Mouse (Mus musculus) T-helper 1 cell (primary cell): ENCODE results near the gene Zdhhc16.
"Not testable (repeated sequence)": the region's sequence is repeated elsewhere in the genome, so short reads cannot be mapped to it uniquely, and the experiment has no call there.

Source experiments
- in situ Hi-C: fragments of 300-600 bp; cut with MboI, MseI; formaldehyde crosslinking; loops from one replicate; pipeline ENCODE4 v1.15.1; 2025; ENCODE audit warnings: high pct_unique_total_duplicates

The Zdhhc16 gene

DNA sequence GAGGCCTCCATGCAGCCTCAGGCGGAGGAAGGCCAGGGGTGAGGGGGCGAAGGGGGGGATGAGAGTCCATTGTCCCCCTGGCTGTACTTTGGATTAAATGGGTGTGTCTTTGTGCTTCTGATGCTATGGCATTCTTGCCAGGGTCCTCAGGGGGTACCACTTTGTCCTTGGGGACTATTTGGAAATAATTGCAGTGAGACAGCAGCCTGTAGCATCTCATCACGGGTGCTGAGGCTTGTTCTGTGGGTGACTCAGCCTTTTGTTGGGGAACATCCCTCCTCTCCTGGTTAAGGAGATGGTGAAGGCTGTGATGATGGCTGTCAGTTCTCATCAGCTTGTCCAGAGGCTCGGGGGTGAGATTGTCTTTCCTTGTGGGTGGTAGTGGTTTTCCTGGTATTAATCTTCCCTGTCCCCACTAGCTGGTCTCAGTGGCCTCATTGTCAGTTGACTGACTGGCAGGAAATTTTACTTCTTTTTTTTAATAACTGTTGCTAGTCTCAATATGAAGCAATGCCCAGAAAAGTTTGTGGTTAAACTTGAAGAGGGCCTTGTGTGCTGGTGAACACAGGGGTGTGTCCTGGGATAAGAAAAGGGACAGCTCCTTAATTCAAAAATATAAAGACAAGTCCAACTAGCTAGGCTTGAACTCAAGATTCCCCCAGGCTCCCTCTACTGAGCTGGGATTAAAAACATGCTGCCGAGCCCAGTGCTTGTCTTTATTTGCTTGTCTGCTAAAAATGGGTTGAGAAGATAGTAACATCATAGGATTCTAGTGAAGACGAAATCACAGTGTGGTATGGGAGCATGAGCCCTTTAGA lies 19.3 kb upstream of the Zdhhc16 start:
- in situ Hi-C loops, result no loop called here

DNA sequence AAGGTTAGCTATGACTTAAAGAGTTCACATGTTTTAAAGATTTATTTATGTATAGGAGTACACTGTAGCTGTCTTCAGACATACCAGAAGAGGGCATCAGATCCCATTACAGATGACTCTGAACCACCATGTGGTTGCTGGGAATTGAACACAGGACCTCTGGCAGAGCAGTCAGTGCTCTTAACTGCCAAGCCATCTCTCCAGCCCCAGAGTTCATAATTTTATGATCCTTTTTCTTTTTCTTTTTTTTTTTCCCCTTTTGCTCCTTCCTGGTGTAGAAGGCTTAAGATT lies 18.7 kb upstream of the Zdhhc16 start:
- in situ Hi-C loops, result not testable (repeated sequence)

DNA sequence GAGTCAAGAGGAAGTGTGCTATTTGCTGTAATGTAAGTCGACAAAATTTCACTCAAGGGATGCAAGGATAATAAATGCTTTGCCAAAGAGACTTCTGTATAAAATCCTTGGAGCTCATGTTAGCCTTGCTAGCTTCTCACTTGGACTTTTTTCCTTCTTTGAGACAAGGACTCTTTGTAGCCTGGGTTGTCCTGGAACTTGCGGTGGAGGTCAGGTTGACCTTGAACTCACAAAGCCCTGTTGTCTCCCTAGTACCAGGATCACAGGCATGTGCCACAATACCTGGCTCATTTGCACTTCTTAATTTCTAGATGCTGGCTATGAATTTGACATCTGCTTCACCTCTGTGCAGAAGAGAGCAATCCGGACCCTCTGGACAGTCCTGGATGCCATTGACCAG lies 18.0 kb upstream of the Zdhhc16 start:
- in situ Hi-C loops, result no loop called here

DNA sequence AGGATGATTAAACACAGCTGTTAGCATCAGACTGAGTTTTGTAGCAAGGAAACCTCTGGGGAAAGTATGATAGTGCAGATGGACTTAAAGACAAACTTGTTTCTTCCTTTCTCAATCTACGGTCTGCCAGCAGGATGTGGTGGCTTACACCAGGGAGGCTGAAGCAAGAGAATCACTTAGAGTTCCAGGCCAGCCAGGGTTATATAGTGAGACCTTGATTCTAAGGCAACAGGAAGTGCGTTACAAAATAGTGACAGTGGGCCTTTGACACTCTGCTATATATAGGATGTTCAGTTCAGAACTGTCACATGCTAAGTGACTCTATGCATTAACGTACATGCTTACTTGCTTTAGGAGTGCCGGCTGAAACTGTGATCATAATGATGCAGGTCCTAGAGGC lies 16.4 kb upstream of the Zdhhc16 start:
- in situ Hi-C loops, result no loop called here

DNA sequence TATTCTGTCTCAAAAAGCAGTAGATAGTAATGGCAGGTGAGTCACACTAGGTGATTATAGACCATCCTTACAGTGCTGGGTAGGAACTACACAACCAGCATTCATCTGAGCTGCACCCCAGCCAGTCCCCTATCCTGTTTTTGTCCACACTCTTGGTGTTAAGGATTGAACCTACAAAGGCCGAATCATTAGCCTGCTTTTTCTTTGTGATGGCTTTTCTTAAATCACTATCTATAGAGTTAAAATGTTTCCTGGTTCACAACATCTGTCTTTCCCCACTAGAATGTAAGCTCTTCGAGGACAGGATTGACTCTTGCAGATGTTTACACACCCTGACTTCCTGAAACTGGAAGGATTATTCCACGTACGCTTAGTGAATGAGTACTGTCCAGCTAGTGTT lies 13.8 kb upstream of the Zdhhc16 start:
- in situ Hi-C loops, result no loop called here

DNA sequence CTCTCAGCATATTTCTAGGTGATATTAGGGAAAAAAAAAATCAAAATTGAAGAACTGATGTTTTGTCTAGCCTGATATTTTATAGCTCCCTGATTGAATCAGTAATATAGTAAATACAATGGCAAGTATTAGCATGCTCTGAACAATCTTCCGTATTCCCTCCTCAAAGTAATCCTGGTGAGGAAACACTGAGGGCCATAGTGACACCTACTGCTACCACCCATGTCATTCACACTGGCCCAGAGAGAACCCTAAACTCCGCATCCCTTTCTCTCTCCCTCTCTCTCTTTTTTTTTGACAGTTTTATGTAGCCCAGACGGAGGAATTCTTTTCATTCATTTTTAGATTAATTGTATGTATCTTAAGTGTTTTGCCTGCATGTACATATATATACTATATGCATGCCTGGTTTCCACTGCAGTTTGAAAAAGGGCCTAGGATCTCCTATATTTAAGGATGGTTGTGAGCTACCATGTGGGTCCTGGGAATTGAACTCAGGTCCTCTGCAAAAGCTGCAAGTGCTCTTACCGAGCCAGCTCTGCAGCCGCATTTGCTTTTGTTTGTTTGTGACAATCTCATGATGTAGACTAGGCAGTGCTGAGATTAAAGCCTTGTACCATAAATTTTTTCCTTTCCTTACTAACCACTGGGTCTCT lies 12.7 kb upstream of the Zdhhc16 start:
- in situ Hi-C loops, result no loop called here

DNA sequence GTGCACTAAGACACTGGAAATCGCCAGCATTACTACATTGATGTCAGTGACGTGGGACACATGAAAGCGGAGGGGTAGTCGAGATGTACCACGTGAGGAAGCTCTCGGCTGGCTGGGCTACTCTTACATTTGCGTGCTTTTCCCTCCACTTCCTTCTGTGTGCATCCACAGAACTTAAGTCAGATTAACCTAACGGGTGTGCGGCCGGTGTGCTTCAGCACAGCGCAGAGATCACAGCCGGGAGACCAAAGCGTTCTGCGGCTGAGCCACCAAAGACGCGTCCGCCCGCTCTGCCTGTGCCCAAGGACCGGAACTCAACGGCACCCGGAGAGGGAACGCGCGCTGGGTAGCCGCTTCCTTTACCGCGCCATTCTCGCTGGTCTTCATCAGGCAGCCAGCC lies 594 bp upstream of the Zdhhc16 start:
- in situ Hi-C loops, result no loop called here

DNA sequence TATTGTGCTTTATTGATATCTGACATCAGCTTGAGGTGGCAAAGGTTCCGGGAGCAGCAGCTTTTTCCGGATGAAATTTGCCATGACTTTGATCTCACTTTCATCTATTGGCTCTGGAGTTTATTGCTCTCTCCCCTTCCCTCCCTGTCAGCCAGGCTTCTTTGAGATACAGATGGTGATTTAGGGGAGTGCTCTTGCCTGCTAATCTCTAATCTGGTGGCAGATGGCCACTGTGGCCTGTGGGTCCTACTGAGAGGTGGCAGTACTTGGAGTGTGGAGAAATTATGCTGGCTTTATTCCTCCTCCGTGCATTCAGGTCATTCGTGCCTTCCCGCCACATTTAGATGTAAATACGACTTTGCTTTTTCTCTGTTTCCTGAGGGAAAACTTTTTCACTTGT lies 844 bp downstream of the Zdhhc16 start:
- in situ Hi-C loops, result no loop called here

DNA sequence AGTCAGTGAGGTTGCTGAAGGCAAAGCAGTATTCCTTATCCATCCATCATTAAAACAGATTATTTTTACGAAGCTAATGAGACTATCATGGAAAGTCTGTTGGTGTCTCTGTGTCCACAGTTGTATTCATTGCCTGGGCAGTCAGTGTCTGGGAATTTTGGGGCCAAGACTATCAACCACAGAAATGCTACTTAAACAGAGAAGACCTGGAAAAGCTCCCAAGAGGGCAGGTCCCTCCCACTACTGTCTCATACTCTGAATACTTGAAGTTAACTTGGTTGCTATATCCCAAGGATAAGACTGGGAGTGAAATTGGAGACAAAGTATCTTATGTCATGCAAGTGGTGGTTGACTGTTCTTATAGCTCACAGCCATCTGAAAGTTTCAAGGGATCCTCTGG lies 2.6 kb downstream of the Zdhhc16 start:
- in situ Hi-C loops, result loop anchor here (5.0 kb wide), 1 partner anchor 91 kb away; no protein-coding TSS in a partner anchor

DNA sequence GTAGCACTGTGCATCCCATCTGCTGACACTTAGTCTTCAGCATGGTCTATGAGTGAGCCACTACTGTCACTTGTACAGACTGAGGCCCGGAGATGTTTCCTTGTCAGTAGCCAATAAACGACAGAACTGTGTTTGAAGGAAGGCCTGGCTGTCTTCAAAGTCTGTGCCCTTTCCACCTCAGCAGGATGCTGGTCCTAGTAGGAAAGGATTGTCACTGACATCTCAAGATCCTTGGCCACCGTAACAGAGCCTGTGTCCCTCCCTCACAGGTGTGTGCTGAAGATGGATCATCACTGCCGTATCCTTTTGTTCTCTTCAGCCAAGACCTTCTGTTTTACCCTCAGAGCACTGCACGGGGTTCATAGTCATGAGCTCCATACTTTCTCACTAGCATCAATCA lies 5.3 kb downstream of the Zdhhc16 start:
- in situ Hi-C loops, result loop anchor here (5.0 kb wide), 1 partner anchor 89 kb away; no protein-coding TSS in a partner anchor

DNA sequence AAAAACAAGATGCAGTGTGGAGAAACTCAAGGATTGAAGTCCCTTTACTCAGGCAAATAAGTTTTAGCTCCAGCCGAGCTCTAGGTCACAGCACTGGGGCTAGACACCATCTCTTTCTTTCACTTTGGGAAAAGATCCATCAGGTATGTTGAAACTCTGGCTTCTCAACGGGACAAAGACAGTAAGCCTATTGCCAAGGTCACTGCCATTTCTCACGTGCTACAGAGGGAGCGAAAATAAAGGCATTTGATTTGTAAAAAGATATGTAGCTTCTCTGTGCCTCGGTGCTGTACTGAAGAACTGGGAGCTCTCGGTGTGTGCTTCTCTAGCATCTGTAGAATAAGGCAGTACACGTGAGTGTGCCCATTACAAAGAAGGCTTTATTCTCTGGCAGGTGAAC lies 10.6 kb downstream of the Zdhhc16 start:
- in situ Hi-C loops, result no loop called here

DNA sequence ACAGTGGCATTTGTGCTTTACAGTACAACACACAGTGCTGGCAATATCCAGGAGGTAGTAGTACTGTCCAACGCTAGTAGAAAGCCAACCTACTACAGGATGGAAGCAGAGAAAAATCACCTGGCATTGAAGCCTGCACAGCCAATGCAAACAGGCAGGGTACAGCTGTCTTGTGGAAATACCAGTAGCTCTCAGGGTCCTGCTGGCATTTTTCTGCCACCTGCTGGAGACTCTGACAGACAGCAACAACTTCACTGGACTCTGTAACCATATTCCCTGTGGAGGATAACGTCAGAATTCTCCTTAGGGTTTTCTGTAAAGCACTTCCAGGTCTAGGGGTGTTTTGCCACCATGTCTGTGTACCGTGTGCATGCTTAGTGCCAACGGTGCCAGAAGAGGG lies 19.0 kb downstream of the Zdhhc16 start:
- in situ Hi-C loops, result no loop called here

DNA sequence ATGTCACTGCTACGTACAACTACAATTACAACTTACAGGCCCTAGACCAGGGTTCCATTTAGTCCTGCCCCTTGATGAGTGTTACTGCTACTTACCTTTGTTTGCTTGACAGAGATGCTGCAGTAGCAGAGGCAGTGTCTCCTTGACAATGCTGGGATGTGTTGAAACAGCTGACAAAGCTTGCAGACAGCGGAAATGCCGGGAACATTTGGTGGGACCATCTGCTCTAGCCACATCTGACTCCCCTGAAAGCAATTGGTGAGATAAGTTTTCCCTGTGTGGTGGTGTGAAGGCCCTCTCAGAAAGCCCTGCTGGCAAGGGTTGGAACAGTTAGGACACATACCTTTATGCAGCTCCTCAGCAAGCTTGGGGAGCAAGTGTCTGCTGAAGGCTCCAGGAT lies 20.3 kb downstream of the Zdhhc16 start:
- in situ Hi-C loops, result no loop called here

DNA sequence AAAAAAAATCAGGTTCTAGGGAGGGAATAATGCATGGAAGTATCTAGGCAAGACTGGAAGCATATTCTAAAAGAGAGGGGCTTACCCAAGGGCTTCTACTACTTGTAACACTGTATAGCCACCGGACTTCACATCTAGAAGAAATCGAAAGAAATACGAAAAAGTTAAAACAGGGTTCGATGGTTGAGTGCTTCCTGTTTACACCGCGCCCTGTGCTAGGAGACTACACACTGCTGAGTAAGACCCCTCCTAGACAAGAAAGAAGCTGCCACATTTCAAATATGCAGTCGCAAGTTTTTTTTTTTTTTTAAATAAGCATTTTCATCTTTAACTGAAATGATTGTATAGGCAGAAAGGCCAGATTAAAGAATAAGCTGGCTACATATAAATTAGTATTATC lies 36.3 kb downstream of the Zdhhc16 start:
- in situ Hi-C loops, result no loop called here

DNA sequence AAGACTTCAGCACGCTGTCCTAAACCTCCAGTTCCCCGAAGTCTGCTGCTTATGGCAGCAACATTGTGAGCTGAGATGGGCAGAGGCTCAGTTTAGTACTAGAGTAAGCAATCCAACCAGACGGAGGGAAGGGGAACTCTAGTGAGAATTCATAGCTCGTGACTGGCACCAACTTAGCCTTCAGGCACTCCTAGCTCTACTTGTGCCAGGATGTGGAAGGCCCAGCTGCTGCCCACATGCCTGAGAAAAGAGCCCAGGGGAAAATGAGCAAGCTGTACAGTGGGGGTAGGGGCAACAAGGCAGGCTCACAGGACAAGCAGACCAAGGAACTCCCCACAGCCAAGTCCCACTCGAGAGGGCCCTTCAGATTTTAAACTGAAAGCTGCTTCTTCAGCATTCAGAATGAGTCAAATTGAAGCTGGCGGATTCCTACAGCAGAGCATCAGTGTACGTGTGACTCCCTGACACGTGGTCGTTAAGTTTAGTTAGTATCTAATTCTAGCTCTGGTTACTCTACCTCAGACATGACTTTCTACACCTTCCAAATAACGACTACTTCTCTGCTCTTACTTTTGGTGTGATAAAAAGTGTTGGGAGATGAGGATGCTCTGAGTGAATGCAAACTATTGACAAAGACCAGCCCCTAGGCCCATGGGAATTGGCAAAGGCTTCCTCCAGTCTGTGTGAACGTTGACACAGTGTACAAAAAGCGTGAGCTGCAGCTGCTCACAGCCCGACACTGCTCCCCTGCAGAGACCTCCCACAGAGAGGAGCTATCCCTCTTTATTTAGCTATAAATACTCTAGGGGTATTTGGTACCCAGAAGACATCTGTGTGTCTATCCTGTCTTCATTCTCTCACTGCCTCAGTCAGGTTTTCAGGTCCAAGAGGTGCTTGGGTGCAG lies 40.9 kb downstream of the Zdhhc16 start:
- in situ Hi-C loops, result no loop called here

DNA sequence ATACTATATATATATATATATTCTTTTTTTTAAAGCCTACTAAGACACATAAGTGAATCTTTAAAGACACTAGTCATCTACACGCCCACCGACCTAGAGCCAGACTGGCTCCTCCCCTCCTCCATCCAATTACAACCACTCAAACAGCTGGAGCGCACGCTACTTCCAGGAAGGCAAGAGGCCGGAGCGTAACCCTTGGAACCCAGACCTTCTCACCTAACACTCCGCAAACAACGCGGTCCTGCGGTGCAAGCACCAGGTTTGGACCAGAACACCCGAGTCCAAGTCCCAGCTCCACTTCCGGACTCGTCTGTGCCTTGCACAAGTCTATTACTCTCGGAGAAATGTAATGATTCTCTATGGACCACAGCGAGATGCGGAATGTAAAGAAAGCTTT lies 47.1 kb downstream of the Zdhhc16 start:
- in situ Hi-C loops, result no loop called here

DNA sequence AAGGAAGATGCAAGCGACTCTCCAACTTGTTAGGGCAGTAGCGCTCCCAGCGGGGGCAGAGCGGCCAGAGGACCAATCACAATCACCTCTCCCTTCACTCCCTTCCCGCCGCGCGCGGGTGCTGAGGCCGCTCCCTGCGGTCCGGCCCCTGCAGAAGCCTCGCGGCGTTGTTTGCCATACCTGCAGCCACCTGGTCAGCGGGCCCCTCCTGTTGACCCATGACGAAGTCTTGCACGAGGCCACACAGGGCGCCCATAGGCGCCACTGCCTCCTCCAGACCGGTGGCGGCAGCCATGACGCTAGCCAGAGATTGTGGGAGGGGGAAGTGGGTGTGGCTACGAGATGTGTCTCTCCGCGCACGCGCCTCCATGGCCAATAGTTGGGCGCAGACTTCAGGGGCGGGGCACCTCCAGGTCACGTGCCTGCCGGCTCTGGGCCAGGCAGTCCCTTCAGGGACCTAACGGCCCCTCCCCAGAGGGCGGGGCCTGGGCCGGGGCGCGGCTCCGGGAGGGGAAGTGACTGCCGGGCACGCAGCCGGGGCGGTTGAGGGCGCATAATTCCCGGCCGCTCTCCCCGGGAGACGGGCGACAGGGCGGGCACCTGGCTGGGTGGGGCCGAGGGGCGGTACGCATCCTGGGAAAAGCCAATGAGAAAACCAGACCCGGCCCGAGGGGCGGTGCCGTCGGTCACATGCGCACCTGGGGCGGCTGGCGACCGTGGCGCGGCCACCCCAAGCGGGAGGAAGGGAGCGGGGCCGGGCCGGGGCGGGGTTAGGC lies 47.7 kb downstream of the Zdhhc16 start, which contains the start of gene Mms19:
Gene Mms19, minus strand, starts transcription at position 339 of the 776 bp plus-strand sequence.
- in situ Hi-C loops, result no loop called here

DNA sequence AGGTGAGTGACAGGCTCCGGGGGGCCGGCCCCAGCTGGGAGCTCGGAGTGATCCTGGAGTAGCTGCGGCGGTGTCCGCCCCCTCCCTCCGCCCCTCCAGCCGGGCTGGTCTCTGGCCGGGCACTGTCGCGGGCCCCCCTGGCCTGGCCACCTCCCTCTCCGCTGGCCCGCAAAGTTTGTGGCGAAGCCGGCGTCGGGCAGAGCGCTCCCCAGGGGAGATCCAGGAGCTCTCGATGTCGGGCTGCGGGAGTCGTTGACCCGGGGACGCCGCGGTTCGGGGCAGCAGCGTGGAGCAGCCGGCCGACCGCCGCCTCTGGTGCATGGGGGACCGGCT lies 48.3 kb downstream of the Zdhhc16 start, which contains the start of gene Ubtd1:
Gene Ubtd1, plus strand, starts transcription at position 169 of the 333 bp plus-strand sequence.
- in situ Hi-C loops, result no loop called here

DNA sequence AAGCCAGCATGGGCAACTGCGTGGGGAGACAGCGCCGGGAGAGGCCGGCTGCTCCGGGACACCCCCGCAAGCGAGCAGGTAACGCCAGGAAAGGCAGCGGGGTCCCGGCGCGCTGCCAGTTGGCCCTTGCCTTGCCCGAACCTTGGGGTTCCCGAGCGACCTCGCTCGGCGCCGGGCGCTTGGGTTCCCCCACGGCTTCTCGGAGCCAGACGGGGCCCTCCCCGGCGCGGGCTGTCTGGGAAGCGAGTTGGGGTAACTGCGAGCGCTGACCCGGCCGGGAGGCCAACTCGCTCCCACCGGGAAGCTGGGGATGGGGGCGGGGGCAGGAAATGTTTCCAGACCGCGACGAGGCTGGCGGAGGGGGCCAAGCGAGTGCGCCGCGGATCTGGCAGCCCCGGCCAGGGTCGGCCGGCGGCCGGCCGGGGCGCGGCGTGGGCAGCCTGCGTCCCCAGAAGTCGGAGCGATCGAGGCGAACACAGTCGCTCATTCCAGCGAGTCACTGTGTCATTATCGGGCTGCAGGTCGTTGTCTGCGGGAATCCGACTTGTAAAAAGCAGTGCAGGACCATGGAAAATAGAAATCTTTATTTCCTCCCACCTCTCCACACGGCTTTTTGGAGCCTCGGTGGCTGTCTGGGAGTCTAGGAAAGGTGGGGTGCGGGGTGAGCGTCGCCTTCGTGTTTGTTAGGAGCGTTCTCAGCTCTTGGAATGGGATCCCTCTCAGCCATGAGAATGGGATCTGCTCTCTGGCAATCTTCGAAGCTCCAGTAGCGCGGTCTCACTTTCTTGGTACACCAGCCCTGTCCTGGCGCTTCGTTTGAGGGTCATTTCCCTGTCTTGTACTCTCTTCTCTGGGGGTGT lies 48.9 kb downstream of the Zdhhc16 start:
- in situ Hi-C loops, result no loop called here

DNA sequence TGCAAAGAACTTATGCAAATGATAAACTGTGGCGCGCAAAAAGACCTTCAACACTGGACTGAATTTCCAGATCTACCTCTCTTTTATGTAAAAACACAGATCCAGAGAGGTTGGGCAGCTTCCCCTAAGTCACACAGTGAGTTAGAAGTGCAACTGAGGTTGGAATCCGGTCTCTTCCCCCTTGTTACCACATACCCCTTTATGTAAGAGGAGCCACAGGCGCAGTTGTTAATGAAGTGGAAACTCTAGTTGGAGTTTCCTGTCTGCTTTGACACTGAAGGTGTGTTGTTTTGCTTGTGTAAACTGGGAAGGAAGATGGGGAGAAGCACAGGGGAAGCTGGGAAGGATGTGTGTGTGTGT lies 49.5 kb downstream of the Zdhhc16 start:
- in situ Hi-C loops, result no loop called here

DNA sequence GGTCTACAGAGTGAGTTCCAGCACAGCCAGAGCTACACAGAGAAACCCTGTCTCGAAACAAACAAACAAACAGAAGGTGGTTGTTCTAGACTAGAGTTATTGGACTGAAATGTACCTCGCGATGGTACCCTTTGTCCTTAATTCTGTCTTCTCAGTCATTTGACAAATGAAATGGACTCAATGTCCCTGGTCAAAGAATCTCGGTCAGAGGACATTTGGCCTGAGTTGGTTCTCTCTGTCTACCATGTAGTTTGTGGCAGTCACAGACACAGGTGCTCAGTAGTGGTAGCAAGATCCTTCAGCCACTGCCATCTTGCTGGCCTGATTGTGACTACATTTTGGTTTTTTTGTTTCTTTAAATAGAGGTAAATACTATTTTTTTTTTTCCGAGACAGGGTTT lies 52.7 kb downstream of the Zdhhc16 start:
- in situ Hi-C loops, result no loop called here
